Mouse (Mus musculus) neural tube, embryonic 11.5 days (tissue): Measurements from ENCODE around the gene Aldh3a2. TPM values are rescaled to one million over a fixed set of nuclear protein-coding genes. Genes with fewer than 3 reads are reported as not detected.

ENCODE experiments used
- ATAC-seq: fragments of 200-750 bp; cut with Nextera tagmentation; 2 replicates; pipeline ENCODE4 v1.8.0; 2017; ENCODE audit warnings: moderate number of reproducible peaks, mild to moderate bottlenecking, moderate TSS enrichment, moderate library complexity; ENCODE audit not compliant: insufficient read depth, low FRiP score, low TSS enrichment
- DNase-seq: peaks from one replicate; pipeline ENCODE4 v3.0.0-alpha.2; 2015; ENCODE audit warnings: low spot score
- H3K27ac ChIP-seq: fragments of 300-500 bp; sonication (generic); 2 replicates; pipeline ENCODE4 v1.5.1; 2014; ENCODE audit warnings: low read depth, mild to moderate bottlenecking, low read length
- H3K27me3 ChIP-seq: fragments of 300-500 bp; sonication (generic); 2 replicates; pipeline ENCODE4 v1.6.1; 2014; ENCODE audit warnings: mild to moderate bottlenecking, low read length, mixed read lengths; ENCODE audit not compliant: control insufficient read depth, insufficient read depth
- H3K36me3 ChIP-seq: fragments of 300-500 bp; sonication (generic); 2 replicates; pipeline ENCODE4 v1.6.1; 2014; ENCODE audit warnings: mild to moderate bottlenecking, low read length, moderate library complexity, mixed read lengths; ENCODE audit not compliant: control insufficient read depth, insufficient read depth
- H3K4me1 ChIP-seq: fragments of 300-500 bp; sonication (generic); 2 replicates; pipeline ENCODE4 v1.6.1; 2014; ENCODE audit warnings: low read length, mixed read lengths; ENCODE audit not compliant: control insufficient read depth, insufficient read depth
- H3K4me2 ChIP-seq: fragments of 300-500 bp; sonication (generic); 2 replicates; pipeline ENCODE4 v1.6.1; 2014; ENCODE audit warnings: low read depth, mild to moderate bottlenecking, moderate library complexity
- H3K4me3 ChIP-seq: fragments of 300-500 bp; sonication (generic); 2 replicates; pipeline ENCODE4 v1.5.1; 2014; ENCODE audit warnings: low read depth, low read length
- H3K9ac ChIP-seq: fragments of 300-500 bp; sonication (generic); 2 replicates; pipeline ENCODE4 v1.6.1; 2014; ENCODE audit warnings: mild to moderate bottlenecking, low read length
- H3K9me3 ChIP-seq: fragments of 300-500 bp; sonication (generic); 2 replicates; pipeline ENCODE4 v1.6.1; 2016; ENCODE audit warnings: low read length; ENCODE audit not compliant: control insufficient read depth
- WGBS: fragments of 180-500 bp; shearing (Covaris S2); extraction: QIAGEN DNeasy Blood & Tissue Kit; methylation state at CpG from one replicate; pipeline ENCODE4 v1.1.7; 2014; 5-methylcytosine and 5-hydroxymethylcytosine counted together
- polyA plus RNA-seq: library from polyadenylated mRNA; unstranded; fragments of >200 nt; fragmentation: Nextera tagmentation; extraction: Ambion mirVana; gene quantifications from 2 replicates; pipeline ENCODE4 v1.2.1, GENCODE M21; 2014

Gene Aldh3a2
- polyA plus RNA-seq, 1 experiment from 2014 or later = 23.4 TPM

GRCm38 (mm10) chr11:61278445-61279077, 11.3 kb upstream of the Aldh3a2 start:
- 84% methylated on average over 8 of the region's 8 CpGs for WGBS
- Histone ChIP-seq H3K27ac (no peak overlapping the region), H3K4me1 (no peaks in the 10 kb centered on the region), H3K27me3 (no peaks in the 10 kb centered on the region), H3K36me3 (no peaks in the 10 kb centered on the region), H3K9me3 (no peaks in the 10 kb centered on the region), H3K4me3 (no peak overlapping the region), H3K4me2 (no peak overlapping the region), H3K9ac (no peak overlapping the region)
- no peak for DNase-seq
- ATAC-seq = no peak

DNA sequence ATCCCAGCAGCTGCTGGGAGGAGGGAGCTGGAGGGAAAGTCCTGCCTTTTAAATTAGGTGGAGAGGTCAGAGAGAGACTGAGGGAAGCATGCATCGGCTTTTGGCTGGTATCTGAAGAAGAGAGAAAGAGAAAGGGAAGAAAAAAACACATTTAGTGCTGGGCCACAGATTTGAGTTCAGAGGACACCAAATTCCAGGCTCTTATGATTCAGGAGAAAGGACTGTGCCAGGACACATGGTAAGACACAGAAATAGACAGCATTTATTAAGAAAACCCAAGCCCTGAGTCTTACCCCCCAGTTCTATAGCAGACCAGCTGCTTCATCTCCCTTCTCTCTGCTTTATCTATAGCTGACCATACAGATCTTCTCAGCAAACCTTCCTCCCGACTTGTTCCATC, 10.7 kb upstream of the Aldh3a2 start:
- ATAC-seq = no peak

DNA sequence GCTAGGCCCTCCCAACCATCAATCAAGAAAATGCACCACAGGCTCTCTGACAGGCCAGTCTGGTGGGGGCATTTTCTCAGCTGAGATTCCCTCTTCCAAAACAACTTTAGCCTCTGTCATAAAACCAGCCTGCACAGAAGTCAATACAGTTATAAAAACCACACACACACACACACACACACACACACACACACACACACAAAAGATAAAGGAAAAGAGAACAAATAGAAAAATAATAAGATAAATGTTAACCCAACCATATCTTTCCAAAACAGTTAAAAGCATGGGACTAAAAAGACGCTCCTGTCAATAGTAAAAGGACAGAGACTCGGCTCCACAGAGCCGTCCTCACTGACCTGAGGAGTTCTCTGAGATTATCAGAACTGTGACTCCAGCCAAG, 9.2 kb upstream of the Aldh3a2 start:
- no peak for ATAC-seq
- Histone ChIP-seq H3K4me2 (no peak overlapping the region), H3K4me3 (no peak overlapping the region), H3K36me3 (no peaks in the 10 kb centered on the region), H3K27me3 (no peaks in the 10 kb centered on the region), H3K27ac (no peak overlapping the region), H3K9me3 (no peaks in the 10 kb centered on the region), H3K4me1 (no peaks in the 10 kb centered on the region), H3K9ac (no peak overlapping the region)
- no peak for DNase-seq
- 81% methylated on average over 3 of the region's 3 CpGs for WGBS

More for the DNA sequence above, 10.7 kb upstream of the Aldh3a2 start:
- no peak for DNase-seq
- Histone ChIP-seq H3K9me3 (no peaks in the 10 kb centered on the region), H3K27ac (no peak overlapping the region), H3K4me1 (no peaks in the 10 kb centered on the region), H3K4me2 (no peak overlapping the region), H3K9ac (no peak overlapping the region), H3K4me3 (no peak overlapping the region), H3K36me3 (no peaks in the 10 kb centered on the region), H3K27me3 (no peaks in the 10 kb centered on the region)
- WGBS = 75% methylated on average over 2 of the region's 2 CpGs

- DNase-seq = no peak
- Histone ChIP-seq H3K4me2 (no peak overlapping the region), H3K9ac (no peak overlapping the region), H3K27me3 (no peaks in the 10 kb centered on the region), H3K27ac (no peak overlapping the region), H3K36me3 (no peaks in the 10 kb centered on the region), H3K9me3 (no peaks in the 10 kb centered on the region), H3K4me1 (no peaks in the 10 kb centered on the region), H3K4me3 (no peak overlapping the region)
- 87% methylated on average over 8 of the region's 8 CpGs for WGBS
- ATAC-seq = no peak
These were observed 7.8 kb upstream of the Aldh3a2 start for GRCm38 (mm10) chr11:61275106-61275505.

DNA sequence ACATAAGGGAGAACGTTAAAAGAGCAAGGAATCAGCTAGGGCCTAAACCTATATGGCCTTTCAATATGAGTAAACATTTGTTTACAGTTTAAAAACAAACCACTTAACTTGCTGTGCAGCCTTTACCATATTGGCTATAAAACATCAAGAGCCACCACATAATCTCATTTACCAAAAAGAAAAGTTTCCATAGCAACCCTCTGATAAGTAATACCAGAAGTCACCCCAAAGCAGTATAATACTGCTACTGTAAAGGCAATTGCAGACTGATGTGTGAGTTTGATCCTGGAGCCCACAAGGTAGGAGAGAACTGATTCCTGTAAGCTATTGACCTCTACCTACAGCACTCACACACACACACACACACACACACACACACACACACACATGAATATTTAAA, 7.2 kb upstream of the Aldh3a2 start:
- Histone ChIP-seq H3K27ac (no peak overlapping the region), H3K36me3 (no peaks in the 10 kb centered on the region), H3K9ac (no peak overlapping the region), H3K4me2 (no peak overlapping the region), H3K4me1 (no peaks in the 10 kb centered on the region), H3K27me3 (no peaks in the 10 kb centered on the region), H3K4me3 (no peak overlapping the region), H3K9me3 (no peaks in the 10 kb centered on the region)
- WGBS = 86% methylated on average over 1 of the region's 1 CpGs
- ATAC-seq (no peak), DNase-seq (no peak)

- ATAC-seq (no peak), DNase-seq (no peak)
- Histone ChIP-seq H3K36me3 (no peaks in the 10 kb centered on the region), H3K27ac (no peak overlapping the region), H3K27me3 (no peaks in the 10 kb centered on the region), H3K9me3 (no peaks in the 10 kb centered on the region), H3K4me1 (no peaks in the 10 kb centered on the region), H3K4me3 (no peak overlapping the region), H3K4me2 (no peak overlapping the region), H3K9ac (no peak overlapping the region)
- 87% methylated on average over 2 of the region's 2 CpGs for WGBS
These were observed 6.7 kb upstream of the Aldh3a2 start for GRCm38 (mm10) chr11:61273928-61274327.

- H3K36me3 ChIP-seq = no peaks in the 10 kb centered on the region
- no peak overlapping the region for H3K27ac ChIP-seq
- H3K4me2 ChIP-seq = no peak overlapping the region
- peaks cover under 1% of the 10 kb centered on the region; the same call in 1 of the 2 replicates for H3K4me1 ChIP-seq
- no peak overlapping the region for H3K9ac ChIP-seq
- H3K4me3 ChIP-seq = no peak overlapping the region
- ATAC-seq (no peak), DNase-seq (no peak)
- H3K9me3 ChIP-seq = no peaks in the 10 kb centered on the region
- H3K27me3 ChIP-seq = no peaks in the 10 kb centered on the region
These were observed 4.3 kb upstream of the Aldh3a2 start for GRCm38 (mm10) chr11:61271612-61272011.

DNA sequence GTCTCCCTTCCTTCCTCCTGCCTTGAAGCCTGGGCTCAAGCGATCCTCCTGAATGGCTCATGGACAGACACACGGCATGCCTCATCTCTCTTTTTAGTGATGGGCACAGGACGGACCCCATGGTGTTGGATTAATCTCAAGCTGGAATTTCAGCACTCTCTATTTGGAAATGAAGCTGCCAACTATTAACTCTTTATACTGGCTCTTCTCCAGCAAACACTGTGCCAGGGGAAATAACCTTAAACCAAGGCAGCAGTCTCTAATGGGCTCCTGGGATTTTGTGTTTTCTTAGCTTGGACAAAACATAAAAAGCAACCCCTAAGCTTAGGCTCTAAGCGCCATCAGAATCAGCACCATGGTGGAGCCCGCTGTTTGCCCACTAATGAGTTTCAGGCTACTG, 3.1 kb upstream of the Aldh3a2 start:
- no peak overlapping the region for H3K4me2 ChIP-seq
- H3K4me1 ChIP-seq = peaks cover 6% of the 10 kb centered on the region
- no peak for ATAC-seq
- H3K4me3 ChIP-seq = no peak overlapping the region
- no peak for DNase-seq
- no peak overlapping the region for H3K9ac ChIP-seq
- no peak overlapping the region for H3K27ac ChIP-seq
- no peaks in the 10 kb centered on the region for H3K36me3 ChIP-seq
- H3K27me3 ChIP-seq = no peaks in the 10 kb centered on the region
- no peaks in the 10 kb centered on the region for H3K9me3 ChIP-seq
- WGBS = 88% methylated on average over 5 of the region's 5 CpGs

DNA sequence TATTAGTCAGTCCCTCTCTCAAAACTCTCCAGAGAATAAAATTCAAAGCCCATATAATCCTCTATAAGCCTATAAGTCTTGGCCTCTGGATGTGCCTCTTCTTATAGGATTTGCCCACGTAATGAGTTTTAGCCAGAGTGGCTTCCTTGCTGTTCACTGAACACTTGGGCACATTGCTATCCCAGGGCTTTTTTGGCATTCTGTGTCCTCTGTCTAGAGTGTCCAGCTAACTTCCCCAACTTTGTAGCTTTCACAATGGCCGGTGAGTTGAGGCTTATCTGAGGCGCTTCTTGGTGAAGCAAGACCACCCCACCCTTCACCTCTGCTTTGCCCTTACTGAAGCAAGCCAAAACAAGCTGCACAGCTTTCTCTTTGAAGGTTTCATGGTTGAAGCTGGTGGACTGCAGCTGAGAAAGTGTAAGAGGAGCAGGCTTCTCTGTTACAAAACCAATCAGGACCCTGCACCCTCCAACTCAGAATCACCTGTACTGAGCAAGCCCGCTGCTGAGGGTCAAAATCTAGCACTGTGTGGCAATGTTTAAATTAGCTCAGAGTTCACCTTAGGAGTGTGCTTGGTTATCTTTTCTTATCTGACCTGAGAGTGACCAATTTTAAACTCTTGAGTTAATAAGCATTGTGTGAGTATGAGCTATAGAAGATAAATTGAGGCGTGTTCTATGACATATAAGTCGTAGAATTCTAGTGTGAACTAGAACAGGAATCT, 1.5 kb upstream of the Aldh3a2 start:
- WGBS = 94% methylated on average over 6 of the region's 6 CpGs
- no peaks in the 10 kb centered on the region for H3K36me3 ChIP-seq
- H3K4me3 ChIP-seq = no peak overlapping the region
- peaks cover 6% of the 10 kb centered on the region for H3K4me1 ChIP-seq
- no peak overlapping the region for H3K27ac ChIP-seq
- DNase-seq (no peak), ATAC-seq (no peak)
- H3K9ac ChIP-seq = no peak overlapping the region
- no peak overlapping the region for H3K4me2 ChIP-seq
- H3K9me3 ChIP-seq = no peaks in the 10 kb centered on the region
- no peaks in the 10 kb centered on the region for H3K27me3 ChIP-seq
